Mouse (Mus musculus) liver, adult 2 months (tissue): ENCODE data around the gene Slc10a7. TPM values are rescaled to one million over a fixed set of nuclear protein-coding genes. Genes with fewer than 3 reads are reported as not detected.
"Not testable (repeated sequence)": the region's sequence is repeated elsewhere in the genome, so short reads cannot be mapped to it uniquely, and the experiment has no call there.

Experiments
- DNase-seq: peaks from one replicate; pipeline ENCODE4 v3.0.0-alpha.2; 2011; ENCODE audit warnings: low read depth, low spot score; ENCODE audit errors: extremely low read depth
- H3K27ac ChIP-seq: fragments of 200-500 bp; replicated peaks from 2 replicates; pipeline ENCODE4 v1.5.1; 2012; ENCODE audit warnings: low read depth, mild to moderate bottlenecking, control low read depth, inconsistent platforms, low read length; ENCODE audit not compliant: insufficient read depth
- H3K27me3 ChIP-seq: fragments of 200-500 bp; 2 replicates; pipeline ENCODE4 v1.6.1; 2012; ENCODE audit warnings: mild to moderate bottlenecking, moderate library complexity, low read length, inconsistent platforms; ENCODE audit not compliant: control insufficient read depth, insufficient read depth
- H3K36me3 ChIP-seq: fragments of 200-500 bp; 2 replicates; pipeline ENCODE4 v1.6.1; 2012; ENCODE audit warnings: low read length, inconsistent platforms; ENCODE audit not compliant: control insufficient read depth, insufficient read depth
- H3K4me1 ChIP-seq: fragments of 200-500 bp; 2 replicates; pipeline ENCODE4 v1.6.1; 2011; ENCODE audit warnings: low read length; ENCODE audit not compliant: control insufficient read depth, insufficient read depth
- H3K4me3 ChIP-seq: fragments of 200-500 bp; 2 replicates; pipeline ENCODE4 v1.5.1; 2011; ENCODE audit warnings: low read depth, mild to moderate bottlenecking, control low read depth, low read length, moderate library complexity; ENCODE audit not compliant: insufficient read depth
- H3K79me2 ChIP-seq: fragments of 200-500 bp; 2 replicates; pipeline ENCODE4 v1.6.1; 2012; ENCODE audit warnings: inconsistent platforms, mild to moderate bottlenecking, low read length, moderate library complexity; ENCODE audit not compliant: control insufficient read depth, insufficient read depth
- H3K9ac ChIP-seq: fragments of 200-500 bp; 2 replicates; pipeline ENCODE4 v1.6.1; 2012; ENCODE audit warnings: low read depth, mild to moderate bottlenecking, control low read depth, inconsistent platforms, low read length
- CTCF ChIP-seq: fragments of 200-500 bp; IDR thresholded peaks from 2 replicates; pipeline ENCODE4 v1.5.1; 2011; ENCODE audit warnings: low read depth, low read length, control low read depth
- POLR2A ChIP-seq: fragments of 200-500 bp; IDR thresholded peaks from 2 replicates; pipeline ENCODE4 v1.6.1; 2011; ENCODE audit warnings: low read length, control low read depth; ENCODE audit not compliant: insufficient read depth; ENCODE audit errors: extremely low read depth
- WGBS: fragments of 180-500 bp; shearing (Covaris S2); methylation state at CpG from one replicate; pipeline ENCODE4 v1.1.7; 2018; 5-methylcytosine and 5-hydroxymethylcytosine counted together
- polyA plus RNA-seq: library from polyadenylated mRNA; depleted of rRNA; stranded (reverse); fragments of >200 nt; gene quantifications from 2 replicates; pipeline ENCODE4 v1.2.3, GENCODE M21; 2012
- total RNA-seq: library from RNA; depleted of rRNA; stranded (reverse); fragments of >200 nt; gene quantifications from 2 replicates; pipeline ENCODE4 v1.2.3, GENCODE M21; 2014

The Slc10a7 gene
- total and polyA plus RNA-seq, 2 experiments: 6.3 to 6.6 TPM

DNA sequence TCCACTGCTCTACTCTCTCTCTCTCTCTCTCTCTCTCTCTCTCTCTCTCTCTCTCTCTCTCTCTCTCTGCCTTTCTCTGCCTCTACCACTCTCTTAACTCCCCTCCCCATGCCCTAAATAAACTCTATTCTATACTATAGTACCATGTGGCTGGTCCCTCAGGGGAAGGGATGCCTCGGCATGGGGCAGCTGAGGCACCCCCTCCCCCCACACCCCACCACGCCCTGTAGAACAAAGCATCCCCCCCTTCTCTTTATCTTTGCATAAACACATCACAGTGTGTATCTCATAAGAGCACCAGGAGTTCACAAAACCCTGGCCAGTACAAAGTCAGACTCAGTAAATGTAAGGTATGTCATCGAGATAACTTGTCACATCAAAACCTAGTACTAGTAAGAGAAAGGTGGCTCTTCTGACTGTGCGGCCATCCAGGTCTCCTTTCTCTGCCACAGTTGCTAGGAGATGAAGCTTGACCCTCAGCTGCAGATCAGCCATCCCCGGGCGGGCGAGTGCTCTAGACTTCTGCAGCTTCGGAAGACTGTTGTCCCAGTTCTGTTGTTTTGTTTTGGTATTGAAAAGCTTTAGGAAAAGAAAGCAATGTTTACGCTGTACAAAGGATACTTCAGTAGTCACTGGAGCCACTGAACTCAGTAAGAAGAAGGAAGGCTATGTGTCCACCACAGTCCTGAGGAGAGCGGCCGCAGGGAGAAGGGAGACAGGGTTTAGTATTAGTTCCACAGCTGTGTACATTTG lies 194.1 kb downstream of the Slc10a7 start:
- Histone ChIP-seq H3K27ac (no peak overlapping the region), H3K36me3 (peaks cover 8% of the 10 kb centered on the region), H3K4me3 (no peak overlapping the region), H3K9ac (no peak overlapping the region), H3K4me1 (no peaks in the 10 kb centered on the region), H3K27me3 (no peaks in the 10 kb centered on the region), H3K79me2 (no peaks in the 10 kb centered on the region)
- no peak for TF ChIP-seq CTCF
- no peak for TF ChIP-seq POLR2A
- WGBS: 89% methylated on average over 11 of the region's 11 CpGs
- no peak for DNase-seq

DNA sequence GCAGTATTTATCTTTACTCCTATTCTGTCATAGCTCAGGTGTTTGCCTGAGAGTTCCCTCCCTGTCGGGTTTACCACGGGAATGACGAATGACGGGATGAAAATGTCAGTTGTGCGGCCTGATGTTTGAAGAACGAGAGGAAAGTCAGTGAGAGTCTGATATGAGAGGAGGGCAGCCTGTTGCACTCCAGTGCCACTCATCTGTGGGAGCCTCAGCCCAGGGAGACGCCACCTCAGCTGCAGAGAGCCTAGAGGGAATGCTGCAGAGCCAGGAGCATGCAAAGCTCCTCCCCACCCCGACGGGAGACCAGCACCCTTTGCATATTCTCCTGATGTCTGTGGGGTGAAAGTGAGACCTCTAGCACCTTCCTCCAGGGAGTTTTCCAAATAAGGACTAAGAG lies 196.8 kb downstream of the Slc10a7 start:
- 79% methylated on average over 9 of the region's 9 CpGs for whole genome bisulfite sequencing
- TF ChIP-seq POLR2A (no peak), CTCF (no peak)
- Histone ChIP-seq H3K79me2 (no peaks in the 10 kb centered on the region), H3K27ac (no peak overlapping the region), H3K9ac (no peak overlapping the region), H3K4me3 (no peak overlapping the region), H3K4me1 (no peaks in the 10 kb centered on the region), H3K36me3 (peaks cover 6% of the 10 kb centered on the region; the same call in 1 of the 2 replicates), H3K27me3 (no peaks in the 10 kb centered on the region)
- DNase-seq: no peak

DNA sequence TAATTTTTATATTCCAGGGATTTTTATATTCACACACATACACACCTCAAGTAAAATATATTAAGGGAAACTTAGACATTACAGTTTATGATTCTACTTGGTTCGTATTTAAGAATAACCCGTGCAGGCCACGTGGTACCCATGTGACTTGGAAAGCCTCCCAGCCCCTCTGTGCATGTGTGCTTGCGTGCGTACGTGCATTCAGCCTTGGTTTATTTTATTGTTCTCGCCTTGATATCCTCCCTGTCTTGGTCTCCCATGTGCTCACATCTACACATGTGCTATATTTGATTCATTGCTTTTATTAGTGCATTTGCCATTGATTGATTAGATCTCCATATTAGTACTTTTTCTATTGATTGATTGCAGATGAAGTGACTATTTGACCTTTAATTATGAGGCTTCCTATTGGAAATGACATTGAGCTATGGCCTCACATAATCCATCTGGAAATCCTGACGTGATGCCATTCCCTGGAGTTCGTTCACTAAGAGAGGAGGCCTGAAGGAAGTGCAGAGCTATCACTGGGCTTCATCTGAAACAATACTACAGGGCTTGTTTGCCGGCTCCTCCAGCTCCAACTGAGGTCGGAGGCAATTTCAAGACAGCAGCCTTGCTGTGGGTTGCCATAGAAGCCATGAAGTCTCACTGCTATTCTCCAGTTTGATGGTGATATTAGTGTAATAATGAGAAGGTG lies 200.9 kb downstream of the Slc10a7 start:
- Histone ChIP-seq H3K27ac (no peak overlapping the region), H3K27me3 (no peaks in the 10 kb centered on the region), H3K4me1 (no peaks in the 10 kb centered on the region), H3K4me3 (no peak overlapping the region), H3K79me2 (no peaks in the 10 kb centered on the region), H3K36me3 (peaks cover 2% of the 10 kb centered on the region; the same call in 1 of the 2 replicates), H3K9ac (no peak overlapping the region)
- WGBS: 93% methylated on average over 11 of the region's 11 CpGs
- no peak for DNase-seq
- TF ChIP-seq CTCF (no peak), POLR2A (no peak)

DNA sequence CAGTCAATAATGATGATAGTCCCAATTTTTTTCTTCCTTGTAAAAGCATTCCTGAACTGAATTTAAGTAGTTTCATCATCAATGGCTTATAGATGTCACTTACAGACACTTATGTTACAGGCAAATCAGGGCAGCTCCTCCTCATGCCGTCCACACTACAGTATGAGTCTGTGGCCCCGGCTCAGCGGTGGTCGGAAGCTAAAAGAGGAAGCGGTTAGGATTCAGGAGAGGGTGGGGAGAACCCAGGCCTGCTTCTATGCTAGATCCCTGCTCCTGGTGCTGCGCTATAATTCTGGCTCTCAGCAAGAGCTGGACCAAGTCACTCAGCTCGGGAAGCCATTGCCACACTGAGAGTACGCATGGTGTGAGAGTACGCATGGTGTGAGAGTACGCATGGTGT lies 201.8 kb downstream of the Slc10a7 start:
- Histone ChIP-seq H3K4me3 (no peak overlapping the region), H3K4me1 (no peaks in the 10 kb centered on the region), H3K9ac (no peak overlapping the region), H3K36me3 (peaks cover 2% of the 10 kb centered on the region; the same call in 1 of the 2 replicates), H3K27ac (no peak overlapping the region), H3K27me3 (no peaks in the 10 kb centered on the region), H3K79me2 (no peaks in the 10 kb centered on the region)
- no peak for DNase-seq
- 94% methylated on average over 10 of the region's 10 CpGs for WGBS
- TF ChIP-seq CTCF (no peak), POLR2A (no peak)

DNA sequence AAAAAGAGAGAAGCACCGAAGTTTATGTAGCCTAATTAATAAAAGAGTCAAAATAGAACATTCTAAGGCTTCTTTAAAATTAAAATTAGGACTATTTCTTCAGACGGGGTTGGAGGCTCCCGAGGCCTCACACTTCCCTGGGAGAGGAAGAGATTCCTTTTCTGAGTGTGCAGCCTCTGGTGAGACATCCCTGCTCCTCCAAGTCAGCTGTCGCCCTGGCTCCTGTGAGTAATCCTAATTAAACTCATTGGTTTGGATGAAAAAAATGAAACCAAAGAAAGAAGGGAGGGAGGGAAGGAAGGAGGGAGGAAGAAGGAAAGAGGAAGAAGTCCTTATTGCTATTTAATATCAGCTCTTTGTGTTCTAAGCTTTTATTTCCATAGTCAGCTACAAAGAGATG lies 205.7 kb downstream of the Slc10a7 start:
- no peak overlapping the region for H3K4me3 ChIP-seq
- TF ChIP-seq POLR2A: no peak
- TF ChIP-seq CTCF: no peak
- H3K4me1 ChIP-seq: no peaks in the 10 kb centered on the region
- H3K9ac ChIP-seq: no peak overlapping the region
- H3K36me3 ChIP-seq: no peaks in the 10 kb centered on the region
- H3K79me2 ChIP-seq: no peaks in the 10 kb centered on the region
- no peak for DNase-seq
- 84% methylated on average over 4 of the region's 4 CpGs for WGBS
- H3K27me3 ChIP-seq: no peaks in the 10 kb centered on the region
- H3K27ac ChIP-seq: no peak overlapping the region

DNA sequence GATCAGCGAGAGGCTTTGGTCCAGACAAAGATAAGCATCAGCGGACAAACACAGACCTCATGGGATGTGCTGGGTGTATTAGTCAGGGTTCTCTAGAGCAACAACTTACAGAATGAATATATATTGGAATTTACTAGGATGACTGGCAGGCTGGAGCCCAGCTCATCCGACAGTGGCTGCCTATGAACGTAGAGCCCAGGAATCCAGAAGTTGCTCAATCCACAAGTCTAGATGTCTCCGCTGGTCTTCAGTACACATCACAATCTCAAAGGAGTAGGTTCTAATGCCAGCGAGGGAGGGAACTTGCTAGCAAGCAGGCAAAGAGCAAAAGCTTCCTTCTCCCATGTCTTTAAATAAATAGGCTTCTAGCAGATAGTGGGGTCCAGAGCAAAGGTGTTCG lies 207.4 kb downstream of the Slc10a7 start:
- TF ChIP-seq CTCF (no peak), POLR2A (no peak)
- no peak overlapping the region for H3K27ac ChIP-seq
- no peak overlapping the region for H3K4me3 ChIP-seq
- WGBS: 93% methylated on average over 7 of the region's 7 CpGs
- DNase-seq: no peak
- H3K36me3 ChIP-seq: no peaks in the 10 kb centered on the region
- H3K79me2 ChIP-seq: no peaks in the 10 kb centered on the region
- no peaks in the 10 kb centered on the region for H3K4me1 ChIP-seq
- no peaks in the 10 kb centered on the region for H3K27me3 ChIP-seq
- H3K9ac ChIP-seq: no peak overlapping the region

DNA sequence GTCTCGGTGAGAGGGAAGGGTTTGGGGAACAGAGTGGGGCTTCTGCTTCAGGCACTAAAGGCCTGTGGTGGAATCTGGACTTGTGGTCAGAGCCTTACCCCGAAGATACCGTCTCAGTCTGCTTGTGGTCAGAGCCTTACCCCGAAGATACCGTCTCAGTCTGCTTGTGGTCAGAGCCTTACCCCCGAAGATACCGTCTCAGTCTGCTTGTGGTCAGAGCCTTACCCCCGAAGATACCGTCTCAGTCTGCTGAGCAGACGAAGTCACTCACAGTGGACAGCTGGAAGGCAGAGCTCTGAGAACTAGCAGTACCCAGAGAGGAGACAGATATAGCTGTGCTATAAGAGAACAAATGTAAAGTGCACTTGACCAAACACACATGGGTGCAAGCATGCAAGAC lies 208.0 kb downstream of the Slc10a7 start:
- H3K9ac ChIP-seq, DNase-seq, H3K27ac ChIP-seq, H3K36me3 ChIP-seq, H3K79me2 ChIP-seq, H3K4me1 ChIP-seq, H3K4me3 ChIP-seq, H3K27me3 ChIP-seq: not testable (repeated sequence)
- 92% methylated on average over 10 of the region's 10 CpGs for WGBS
